In genomic region chr10:70563636-70564035, GRCm38 (mm10) we compare ENCODE assay signal across 8 mouse cellular contexts.
DNase-seq lines count a peak whose midpoint lies in the region; ATAC-seq and TF ChIP-seq lines count a peak whose summit lies in the region.

No protein-coding gene starts in this region.

- no peak overlapping the region for H3K4me3 ChIP-seq in heart, embryonic 11.5 days (ENCODE audit: low read depth, low read length)
- no peak overlapping the region for H3K4me3 ChIP-seq in midbrain, postnatal 0 days (ENCODE audit: low read depth, low read length)

- 25% methylated on average over 3 of the region's 3 CpGs for WGBS in heart, embryonic 11.5 days (ENCODE audit: insufficient replicate concordance)
- 24% methylated on average over 3 of the region's 3 CpGs for WGBS in midbrain, postnatal 0 days

- H3K4me2 ChIP-seq in heart, embryonic 11.5 days: no peak overlapping the region
- H3K4me2 ChIP-seq in midbrain, postnatal 0 days (ENCODE audit: low read depth, low read length, poor library complexity, severe bottlenecking): no peak overlapping the region

- H3K9ac ChIP-seq in heart, embryonic 11.5 days (ENCODE audit: low read depth, low read length): no peak overlapping the region
- H3K9ac ChIP-seq in midbrain, postnatal 0 days (replicated peaks; ENCODE audit: low read length, poor library complexity, severe bottlenecking): no peak overlapping the region

- no peaks in the 10 kb centered on the region for H3K4me1 ChIP-seq in heart, embryonic 11.5 days (ENCODE audit: control insufficient read depth, insufficient read depth, low read length)
- no peaks in the 10 kb centered on the region for H3K4me1 ChIP-seq in midbrain, postnatal 0 days (ENCODE audit: insufficient read depth, low read length)

- H3K27ac ChIP-seq in heart, embryonic 11.5 days (ENCODE audit: low read depth, low read length): no peak overlapping the region
- H3K27ac ChIP-seq in midbrain, postnatal 0 days (ENCODE audit: low read depth, low read length): no peak overlapping the region

- peak; percentile 89 for TF ChIP-seq CTCF in midbrain, postnatal 0 days (IDR thresholded peaks at IDR 0.05)

- DNase-seq in heart, adult 18-20 months: peak; percentile 57 to 88
- DNase-seq in MN1 (ENCODE audit: low spot score): peak; percentile 74
- peak; percentile 81 to 88 for DNase-seq in cerebellum, postnatal 25 days
- peak; percentile 29 to 65 for DNase-seq in gastrocnemius, postnatal 4 days (ENCODE audit: low spot score in 2 of 2)
- peak; percentile 53 for DNase-seq in left cerebral cortex, adult 11 months (ENCODE audit: low spot score)
- peak; percentile 89 for DNase-seq in midbrain, postnatal 0 days (ENCODE audit: low spot score)
- peak; percentile 68 for DNase-seq in urinary bladder, postnatal 25 days (ENCODE audit: low spot score)

- no peak for ATAC-seq in heart, embryonic 11.5 days (replicated peaks; ENCODE audit: insufficient number of reproducible peaks, low FRiP score, low TSS enrichment)
- no peak for ATAC-seq in midbrain, postnatal 0 days (ENCODE audit: low FRiP score)

- H3K9me3 ChIP-seq in heart, embryonic 11.5 days (replicated peaks; ENCODE audit: control insufficient read depth, low read length): no peaks in the 10 kb centered on the region
- no peaks in the 10 kb centered on the region for H3K9me3 ChIP-seq in midbrain, postnatal 0 days (ENCODE audit: low read length)

- no peaks in the 10 kb centered on the region for H3K27me3 ChIP-seq in heart, embryonic 11.5 days (ENCODE audit: control insufficient read depth, insufficient read depth, low read length)
- no peaks in the 10 kb centered on the region for H3K27me3 ChIP-seq in midbrain, postnatal 0 days (ENCODE audit: insufficient read depth, low read length)

- H3K36me3 ChIP-seq in heart, embryonic 11.5 days (ENCODE audit: control insufficient read depth, insufficient read depth, low read length): no peaks in the 10 kb centered on the region
- H3K36me3 ChIP-seq in midbrain, postnatal 0 days (ENCODE audit: insufficient read depth, low read length): peaks cover 31% of the 10 kb centered on the region
